ENCODE assay signal across 10 mouse cellular contexts in genomic region chr9:32901287-32901686, GRCm38 (mm10).
DNase-seq lines count a peak whose midpoint lies in the region; ATAC-seq lines count a peak whose summit lies in the region.
"Had no signal": no experiment of that assay in that cellular context is flagged by ENCODE, and none has a peak within 500 bp of the region (broad histone marks: within the 10 kb centered on the region; RNA-seq: fewer than 3 reads in every experiment).

No protein-coding gene starts in this region.

- DNase-seq in hindbrain, embryonic 10.5 days (ENCODE audit: low spot score), result peak; percentile 36
- no peak for DNase-seq in hindbrain, embryonic 14.5 days (ENCODE audit: low spot score)
- DNase-seq in heart, embryonic 10.5 days (ENCODE audit: low spot score), result no peak
- peak; percentile 74 for DNase-seq in kidney, postnatal 14 days
- DNase-seq in retina, embryonic 14.5 days (ENCODE audit: low spot score), result peak; percentile 4
- DNase-seq in urinary bladder, postnatal 14 days (ENCODE audit: low spot score), result no peak
- DNase-seq in right cerebral cortex, postnatal 14 days, result no peak
- DNase-seq in urinary bladder, postnatal 10 days (ENCODE audit: low spot score), result no peak

- H3K4me1 ChIP-seq in hindbrain, embryonic 10.5 days (replicated peaks), result peaks cover 26% of the 10 kb centered on the region
- no peaks in the 10 kb centered on the region for H3K4me1 ChIP-seq in hindbrain, embryonic 14.5 days (replicated peaks; ENCODE audit: control insufficient read depth, insufficient read depth, low read length)
- H3K4me1 ChIP-seq in heart, embryonic 10.5 days, result peaks cover 12% of the 10 kb centered on the region
- H3K4me1 ChIP-seq: embryonic facial prominence, embryonic 12.5 days had no signal

- H3K4me3 ChIP-seq in hindbrain, embryonic 10.5 days, result no peak overlapping the region
- H3K4me3 ChIP-seq in hindbrain, embryonic 14.5 days (replicated peaks; ENCODE audit: low read length), result no peak overlapping the region
- no peak overlapping the region for H3K4me3 ChIP-seq in heart, embryonic 10.5 days
- H3K4me3 ChIP-seq: embryonic facial prominence, embryonic 12.5 days; megakaryocyte, embryonic 14.5 days had no signal

- no peak for ATAC-seq in hindbrain, embryonic 14.5 days (ENCODE audit: low FRiP score)

- H3K9me3 ChIP-seq in hindbrain, embryonic 10.5 days, result no peaks in the 10 kb centered on the region
- H3K9me3 ChIP-seq in hindbrain, embryonic 14.5 days (ENCODE audit: control insufficient read depth, low read length), result no peaks in the 10 kb centered on the region
- no peaks in the 10 kb centered on the region for H3K9me3 ChIP-seq in heart, embryonic 10.5 days
- H3K9me3 ChIP-seq: embryonic facial prominence, embryonic 12.5 days; megakaryocyte, embryonic 14.5 days had no signal

- no peaks in the 10 kb centered on the region for H3K27me3 ChIP-seq in hindbrain, embryonic 10.5 days (ENCODE audit: insufficient read depth, poor library complexity, severe bottlenecking)
- H3K27me3 ChIP-seq in hindbrain, embryonic 14.5 days (ENCODE audit: control insufficient read depth, insufficient read depth, low read length), result no peaks in the 10 kb centered on the region
- H3K27me3 ChIP-seq in heart, embryonic 10.5 days (ENCODE audit: insufficient read depth, poor library complexity, severe bottlenecking), result no peaks in the 10 kb centered on the region
- H3K27me3 ChIP-seq: embryonic facial prominence, embryonic 12.5 days had no signal

- H3K4me2 ChIP-seq in hindbrain, embryonic 14.5 days (replicated peaks), result no peak overlapping the region
- H3K4me2 ChIP-seq: embryonic facial prominence, embryonic 12.5 days had no signal

- H3K36me3 ChIP-seq in hindbrain, embryonic 10.5 days, result no peaks in the 10 kb centered on the region
- no peaks in the 10 kb centered on the region for H3K36me3 ChIP-seq in hindbrain, embryonic 14.5 days (replicated peaks; ENCODE audit: control insufficient read depth, insufficient read depth)
- no peaks in the 10 kb centered on the region for H3K36me3 ChIP-seq in heart, embryonic 10.5 days
- H3K36me3 ChIP-seq: embryonic facial prominence, embryonic 12.5 days had no signal

- WGBS in hindbrain, embryonic 10.5 days, result 27% methylated on average over 4 of the region's 4 CpGs
- 26% methylated on average over 4 of the region's 4 CpGs for WGBS in hindbrain, embryonic 14.5 days
- 59% methylated on average over 4 of the region's 4 CpGs for WGBS in heart, embryonic 10.5 days

- peak overlapping the region; percentile 51 for H3K27ac ChIP-seq in hindbrain, embryonic 10.5 days
- H3K27ac ChIP-seq in hindbrain, embryonic 14.5 days, result no peak overlapping the region
- H3K27ac ChIP-seq in heart, embryonic 10.5 days, result peak overlapping the region; percentile 62; the same call in 1 of the 2 replicates
- H3K27ac ChIP-seq: embryonic facial prominence, embryonic 12.5 days had no signal

- no peak overlapping the region for H3K9ac ChIP-seq in hindbrain, embryonic 14.5 days
- H3K9ac ChIP-seq: embryonic facial prominence, embryonic 12.5 days had no signal

Comparison
In these comparisons a context has a peak if more than half of its experiments do, and no peak if none do; other contexts are left out.
1. DNase-seq: peak in hindbrain, embryonic 10.5 days (single experiment), kidney, postnatal 14 days (single experiment) and retina, embryonic 14.5 days (single experiment); none in hindbrain, embryonic 14.5 days (single experiment), heart, embryonic 10.5 days (single experiment), urinary bladder, postnatal 14 days (single experiment), right cerebral cortex, postnatal 14 days (single experiment) and urinary bladder, postnatal 10 days (single experiment).